Mouse (Mus musculus) megakaryocyte, embryonic 14.5 days (primary cell): Measurements from ENCODE around the gene Insl6.

Experiments
- FLI1 ChIP-seq: IDR thresholded peaks from 2 replicates; pipeline ENCODE4 v1.6.1; 2012; ENCODE audit warnings: low read length, inconsistent platforms, mixed read lengths
- GATA1 ChIP-seq: IDR thresholded peaks from 3 replicates; pipeline ENCODE4 v1.6.1; 2012; ENCODE audit warnings: mixed read lengths, low read length, inconsistent platforms, borderline replicate concordance

GRCm38 (mm10) chr19:29276414-29276813 lies 48.7 kb downstream of the Insl6 start:
- TF ChIP-seq GATA1, result no peak
- no peak for TF ChIP-seq FLI1
